Mouse (Mus musculus) limb, embryonic 14.5 days (tissue): ENCODE results near the gene Gnai2. TPM values are rescaled to one million over a fixed set of nuclear protein-coding genes. Genes with fewer than 3 reads are reported as not detected.

ENCODE experiments used
- ATAC-seq: fragments of 200-750 bp; cut with Nextera tagmentation; 2 replicates; pipeline ENCODE4 v1.8.0; 2017; ENCODE audit warnings: low read depth, moderate number of reproducible peaks, moderate TSS enrichment; ENCODE audit not compliant: low FRiP score
- DNase-seq: peaks from one replicate; pipeline ENCODE4 v3.0.0-alpha.2; 2015; ENCODE audit warnings: low spot score
- H3K27ac ChIP-seq: fragments of 300-500 bp; sonication (generic); replicated peaks from 2 replicates; pipeline ENCODE4 v1.5.1; 2014; ENCODE audit warnings: low read depth, mild to moderate bottlenecking, low read length, moderate library complexity, mixed read lengths
- H3K27me3 ChIP-seq: fragments of 300-500 bp; sonication (generic); 2 replicates; pipeline ENCODE4 v1.6.1; 2014; ENCODE audit warnings: low read length, mixed read lengths; ENCODE audit not compliant: control insufficient read depth, insufficient read depth
- H3K36me3 ChIP-seq: fragments of 300-500 bp; sonication (generic); 2 replicates; pipeline ENCODE4 v1.6.1; 2014; ENCODE audit warnings: mild to moderate bottlenecking, low read length, moderate library complexity, mixed read lengths; ENCODE audit not compliant: control insufficient read depth, insufficient read depth
- H3K4me1 ChIP-seq: fragments of 300-500 bp; sonication (generic); 2 replicates; pipeline ENCODE4 v1.6.1; 2014; ENCODE audit warnings: antibody characterized with exemption, low read length, mixed read lengths; ENCODE audit not compliant: control insufficient read depth, insufficient read depth
- H3K4me2 ChIP-seq: fragments of 300-500 bp; sonication (generic); replicated peaks from 2 replicates; pipeline ENCODE4 v1.6.1; 2014; ENCODE audit warnings: low read depth, mild to moderate bottlenecking, low read length, moderate library complexity; ENCODE audit not compliant: severe bottlenecking
- H3K4me3 ChIP-seq: fragments of 300-500 bp; sonication (generic); replicated peaks from 2 replicates; pipeline ENCODE4 v1.5.1; 2014; ENCODE audit warnings: low read length
- H3K9ac ChIP-seq: fragments of 300-500 bp; sonication (generic); 2 replicates; pipeline ENCODE4 v1.6.1; 2014; ENCODE audit warnings: mild to moderate bottlenecking, low read depth, low read length, moderate library complexity; ENCODE audit not compliant: severe bottlenecking
- H3K9me3 ChIP-seq: fragments of 300-500 bp; sonication (generic); 2 replicates; pipeline ENCODE4 v1.6.1; 2016; ENCODE audit warnings: low read length; ENCODE audit not compliant: control insufficient read depth
- POLR2A ChIP-seq: fragments of 200-500 bp; IDR thresholded peaks from 2 replicates; pipeline ENCODE4 v1.8.0; 2012; ENCODE audit warnings: inconsistent platforms, mild to moderate bottlenecking, moderate library complexity, borderline replicate concordance; ENCODE audit not compliant: insufficient read depth, insufficient read length; ENCODE audit errors: extremely low read depth
- WGBS: fragments of 180-500 bp; shearing (Covaris S2); extraction: QIAGEN DNeasy Blood & Tissue Kit; methylation state at CpG from one replicate; pipeline ENCODE4 v1.1.7; 2014; 5-methylcytosine and 5-hydroxymethylcytosine counted together
- polyA plus RNA-seq, 2 experiments: library from polyadenylated mRNA; depleted of rRNA in 1 of 2; stranded (reverse) in 1 of 2; unstranded in 1 of 2; fragments of >200 nt; fragmentation: Nextera tagmentation in 1 of 2; extraction: Ambion mirVana in 1 of 2; gene quantifications; 2 replicates each; pipeline versions ENCODE4 v1.2.1 to v1.2.3; 2012 to 2014

The Gnai2 gene
- polyA plus RNA-seq, 2 experiments, result 392 to 496 TPM

DNA sequence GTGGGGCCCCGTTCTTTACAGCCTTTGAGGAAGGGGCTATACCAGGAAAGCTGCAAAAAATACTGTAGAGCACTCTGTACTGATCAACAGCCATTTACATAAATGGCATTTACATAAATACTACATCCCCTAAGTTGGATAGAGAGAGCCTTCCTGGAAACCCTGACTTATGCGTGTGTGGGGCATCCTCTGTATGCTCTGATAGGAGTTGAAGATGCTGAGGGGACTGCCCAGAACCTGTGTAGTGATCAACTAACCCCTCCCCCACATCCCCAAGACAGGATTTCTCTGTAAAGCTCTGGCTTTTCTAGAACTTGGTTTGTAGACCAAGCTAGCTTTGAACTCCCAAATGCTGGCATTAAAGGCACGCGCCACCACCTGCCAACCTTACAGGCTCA is 25.7 kb downstream of the Gnai2 start:
- DNase-seq, result no peak
- Histone ChIP-seq H3K9ac (no peak overlapping the region), H3K9me3 (no peaks in the 10 kb centered on the region), H3K27me3 (no peaks in the 10 kb centered on the region), H3K4me3 (no peak overlapping the region), H3K36me3 (peaks cover 10% of the 10 kb centered on the region), H3K27ac (0 out of 2 replicates have a peak overlapping the region, but pooled peaks have one; percentile 27), H3K4me1 (peaks cover 75% of the 10 kb centered on the region), H3K4me2 (no peak overlapping the region)
- TF ChIP-seq POLR2A, result no peak
- ATAC-seq, result no peak
- 65% methylated on average over 4 of the region's 4 CpGs for WGBS

DNA sequence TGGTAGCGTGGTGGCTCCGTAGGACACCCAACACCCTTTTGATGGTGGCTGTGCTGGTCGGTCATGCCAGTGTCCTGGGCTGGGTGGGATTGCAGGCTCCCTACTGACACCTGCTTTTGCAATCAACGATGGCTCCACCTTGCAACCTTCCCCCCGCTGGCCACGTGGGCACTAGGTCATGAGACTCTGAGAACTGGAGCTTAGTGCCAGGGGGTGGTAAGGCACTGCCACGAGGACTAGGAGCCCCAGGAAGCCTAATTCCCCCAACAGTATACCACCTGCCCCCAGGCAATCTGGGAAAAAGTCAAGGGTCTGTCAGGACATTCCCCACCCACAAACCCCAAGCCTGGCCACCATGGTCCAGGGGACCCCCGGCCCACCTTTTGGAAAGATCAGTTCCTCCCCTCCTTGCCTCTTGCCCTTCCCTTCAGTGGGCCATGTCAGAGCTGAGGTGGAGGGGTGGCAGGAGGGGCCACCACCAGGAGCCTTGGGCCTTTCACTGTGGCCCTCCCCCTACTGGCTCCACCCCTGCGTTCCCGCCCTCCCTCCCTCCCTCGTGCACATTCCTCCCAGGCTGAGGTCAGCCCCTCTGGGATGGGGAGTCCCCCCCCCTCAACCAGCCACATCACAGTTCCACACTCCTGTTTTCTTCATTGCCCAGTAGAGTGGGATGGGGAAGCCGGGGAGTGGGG is 26.3 kb downstream of the Gnai2 start, which contains the start of gene Sema3b:
Gene Sema3b, minus strand, starts transcription at position 489 of the 692 bp plus-strand sequence.
- DNase-seq (no peak), ATAC-seq (no peak)
- Histone ChIP-seq H3K27me3 (no peaks in the 10 kb centered on the region), H3K4me1 (peaks cover 80% of the 10 kb centered on the region), H3K36me3 (peaks cover 4% of the 10 kb centered on the region), H3K4me3 (no peak within 1 kb of the TSS), H3K9me3 (no peaks in the 10 kb centered on the region), H3K4me2 (peak within 1 kb of the TSS; percentile 46; the same call in 1 of the 2 replicates), H3K9ac (no peak within 1 kb of the TSS), H3K27ac (peak within 1 kb of the TSS; percentile 28)
- 34% methylated on average over 11 of the region's 12 CpGs for WGBS
- no peak for TF ChIP-seq POLR2A

DNA sequence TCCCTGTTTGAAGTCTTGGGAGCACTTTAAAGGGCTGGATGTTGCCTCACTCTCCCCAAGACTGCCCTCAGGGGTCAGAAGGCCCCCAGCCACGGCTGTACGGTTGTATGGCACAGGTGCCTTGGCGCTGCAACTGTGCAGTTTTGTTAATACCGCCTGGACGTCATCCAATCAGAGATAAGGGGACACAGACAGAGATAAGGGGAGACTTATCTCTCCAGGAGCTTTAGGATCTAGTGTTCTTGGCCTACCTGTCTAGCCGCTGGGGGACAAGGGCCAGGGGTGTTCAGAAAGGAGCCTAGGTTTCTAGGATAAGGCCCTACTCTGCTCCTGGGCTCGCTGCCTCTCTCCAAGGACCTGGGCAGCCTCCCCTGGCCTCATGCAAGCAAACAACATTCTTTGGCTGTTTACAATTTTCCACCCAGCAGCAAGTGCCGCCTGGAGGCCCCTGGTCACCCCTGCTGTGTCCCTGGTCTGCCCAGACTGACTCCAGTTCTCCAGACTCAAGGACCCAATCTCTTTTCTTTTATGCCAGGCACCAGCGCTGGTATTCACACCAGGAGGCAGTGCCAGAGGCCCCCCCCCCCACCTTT is 27.4 kb downstream of the Gnai2 start:
- WGBS, result 50% methylated on average over 9 of the region's 9 CpGs
- Histone ChIP-seq H3K9me3 (no peaks in the 10 kb centered on the region), H3K4me3 (no peak overlapping the region), H3K27ac (peak overlapping the region; percentile 28), H3K27me3 (no peaks in the 10 kb centered on the region), H3K36me3 (no peaks in the 10 kb centered on the region), H3K4me1 (peaks cover 75% of the 10 kb centered on the region), H3K9ac (no peak overlapping the region), H3K4me2 (peak overlapping the region; percentile 46; the same call in 1 of the 2 replicates)
- no peak for TF ChIP-seq POLR2A
- no peak for DNase-seq
- ATAC-seq, result no peak

DNA sequence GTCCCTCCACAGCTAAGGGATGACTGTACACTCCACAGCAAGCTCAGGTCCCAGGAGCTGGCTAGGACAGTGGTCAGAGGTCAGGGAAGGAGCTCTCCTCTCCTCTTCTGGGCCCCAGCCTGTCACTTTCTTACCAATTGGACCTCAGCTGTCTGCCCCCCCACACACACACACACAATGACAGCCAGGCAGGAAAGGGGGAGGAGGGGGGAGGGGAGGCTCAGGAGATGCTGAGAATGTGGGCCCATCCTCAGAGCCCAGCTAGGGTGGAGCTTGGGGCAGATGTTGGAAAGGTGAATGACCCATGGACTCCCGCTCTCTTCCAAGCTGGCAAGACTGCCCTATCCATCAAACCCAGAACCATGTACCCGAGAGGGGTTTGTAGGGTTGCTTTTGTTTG is 28.1 kb downstream of the Gnai2 start:
- Histone ChIP-seq H3K9me3 (no peaks in the 10 kb centered on the region), H3K4me2 (peak overlapping the region; percentile 46), H3K4me1 (peaks cover 77% of the 10 kb centered on the region), H3K27ac (peak overlapping the region; percentile 26; the same call in 1 of the 2 replicates), H3K27me3 (no peaks in the 10 kb centered on the region), H3K4me3 (peak overlapping the region; percentile 22), H3K36me3 (no peaks in the 10 kb centered on the region), H3K9ac (peak overlapping the region; percentile 32)
- TF ChIP-seq POLR2A, result no peak
- ATAC-seq (no peak), DNase-seq (no peak)
- WGBS, result 79% methylated on average over 2 of the region's 2 CpGs

DNA sequence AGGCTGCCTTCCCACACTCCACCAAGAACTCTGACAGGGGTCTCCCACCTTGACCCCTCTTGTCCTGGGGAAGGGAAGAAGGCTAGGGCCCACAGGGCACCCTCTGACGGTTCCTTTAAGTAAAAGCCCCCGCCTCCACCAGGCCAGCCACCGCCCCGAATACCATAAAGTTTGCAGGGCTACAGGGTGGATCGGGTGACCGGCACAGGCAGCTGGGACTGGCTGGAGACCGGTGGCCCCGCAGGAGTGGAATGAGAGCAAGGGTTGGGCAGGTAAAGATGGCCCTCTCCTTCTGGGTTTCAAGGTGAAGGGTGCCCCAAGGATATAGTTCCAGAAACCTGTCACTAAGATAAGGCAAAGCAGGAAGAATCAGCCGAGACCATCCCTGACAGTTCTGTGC is 28.6 kb downstream of the Gnai2 start:
- DNase-seq, result no peak

More for the DNA sequence above, 28.6 kb downstream of the Gnai2 start:
- 3% methylated on average over 9 of the region's 9 CpGs for WGBS
- no peak for ATAC-seq
- H3K9me3 ChIP-seq, result no peaks in the 10 kb centered on the region
- peak overlapping the region; percentile 46 for H3K4me2 ChIP-seq
- H3K4me1 ChIP-seq, result peaks cover 72% of the 10 kb centered on the region
- no peaks in the 10 kb centered on the region for H3K36me3 ChIP-seq
- TF ChIP-seq POLR2A, result no peak
- no peaks in the 10 kb centered on the region for H3K27me3 ChIP-seq
- H3K27ac ChIP-seq, result peak overlapping the region; percentile 65; the same call in 1 of the 2 replicates
- H3K4me3 ChIP-seq, result peak overlapping the region; percentile 22
- H3K9ac ChIP-seq, result peak overlapping the region; percentile 32
